Mouse (Mus musculus): ENCODE measurements around the gene Allc. TPM values are rescaled to one million over a fixed set of nuclear protein-coding genes. Genes with fewer than 3 reads are reported as not detected.

The Allc gene
- total RNA-seq, 1 experiment, result not detected

DNA sequence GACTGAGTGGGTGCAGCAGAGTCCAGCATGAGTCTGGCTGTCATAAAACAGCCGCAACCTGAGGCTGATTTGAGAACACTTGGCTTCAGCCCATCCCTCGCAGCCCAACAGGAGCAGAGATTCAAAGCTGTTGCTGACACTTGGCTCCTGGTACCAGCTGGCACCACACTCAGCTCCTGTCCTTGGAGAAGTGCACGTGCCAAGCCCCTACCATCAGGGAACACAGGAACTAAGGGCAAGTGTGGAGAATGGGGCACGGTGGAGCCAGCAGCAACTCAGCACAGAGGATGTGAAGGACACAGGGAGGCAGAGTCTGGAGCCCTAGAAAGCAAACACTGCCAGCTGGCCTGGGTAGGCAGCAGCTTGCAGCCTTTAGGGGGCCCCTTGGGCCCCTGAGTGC lies 19.9 kb upstream of the Allc start:
- Histone ChIP-seq H3K36me3 (ENCODE audit: control insufficient read depth, insufficient read depth, low read length, poor library complexity, severe bottlenecking) (no peaks in the 10 kb centered on the region), H3K27ac (ENCODE audit: insufficient read depth, low read depth, low read length, poor library complexity, severe bottlenecking) (no peak overlapping the region), H3K9me3 (ENCODE audit: control insufficient read depth, insufficient read depth, low read depth, low read length) (no peaks in the 10 kb centered on the region), H3K4me3 (ENCODE audit: insufficient read depth in 1 of 2, low read depth in 1 of 2, low read length in 2 of 2, poor library complexity in 1 of 2, severe bottlenecking in 1 of 2) (no peak overlapping the region), H3K9ac (ENCODE audit: insufficient read depth, low read depth, low read length, poor library complexity, severe bottlenecking) (no peak overlapping the region), H3K4me1 (ENCODE audit: control insufficient read depth in 2 of 2, insufficient read depth in 2 of 2, low read length in 2 of 2, poor library complexity in 1 of 2) (peaks cover 0 to 2% of the 10 kb centered on the region in 2 experiments; a peak in 1 of 4 replicates)
- in situ Hi-C loops (cut with MboI; ENCODE audit: low sequenced_read_pairs in 2 of 2, unreplicated experiment in 2 of 2), result no loop called here
- DNase-seq (ENCODE audit: low read depth, low spot score), result no peak
- no peak for TF ChIP-seq ZC3H11A (IDR thresholded peaks at IDR 0.05; ENCODE audit: borderline replicate concordance, low read depth, low read length)
- no peak for TF ChIP-seq MAFK (IDR thresholded peaks at IDR 0.05; ENCODE audit: insufficient read depth, low read depth, low read length)
- no peak for TF ChIP-seq HCFC1 (IDR thresholded peaks at IDR 0.05; ENCODE audit: borderline replicate concordance, insufficient read depth, low read length)
- TF ChIP-seq CHD2 (IDR thresholded peaks at IDR 0.05; ENCODE audit: low read depth, low read length), result no peak
- no peak for TF ChIP-seq ZNF384 (IDR thresholded peaks at IDR 0.05; ENCODE audit: low read depth, low read length)

GRCm38 (mm10) chr12:28598526-28598991 lies 16.2 kb upstream of the Allc start:
- Histone ChIP-seq H3K9ac (ENCODE audit: insufficient read depth, low read depth, low read length, poor library complexity, severe bottlenecking) (no peak overlapping the region), H3K9me3 (ENCODE audit: control insufficient read depth, insufficient read depth, low read depth, low read length) (no peaks in the 10 kb centered on the region), H3K4me1 (ENCODE audit: control insufficient read depth in 2 of 2, insufficient read depth in 2 of 2, low read length in 2 of 2, poor library complexity in 1 of 2) (peaks cover 0 to 2% of the 10 kb centered on the region in 2 experiments; a peak in 1 of 4 replicates), H3K36me3 (ENCODE audit: control insufficient read depth, insufficient read depth, low read length, poor library complexity, severe bottlenecking) (no peaks in the 10 kb centered on the region), H3K27ac (ENCODE audit: insufficient read depth, low read depth, low read length, poor library complexity, severe bottlenecking) (no peak overlapping the region), H3K4me3 (ENCODE audit: insufficient read depth in 1 of 2, low read depth in 1 of 2, low read length in 2 of 2, poor library complexity in 1 of 2, severe bottlenecking in 1 of 2) (no peak overlapping the region)
- in situ Hi-C loops (cut with MboI; ENCODE audit: low sequenced_read_pairs in 2 of 2, unreplicated experiment in 2 of 2), result no loop called here
- no peak for DNase-seq (ENCODE audit: low read depth, low spot score)
- TF ChIP-seq CHD2 (IDR thresholded peaks at IDR 0.05; ENCODE audit: low read depth, low read length), result no peak
- TF ChIP-seq MAFK (IDR thresholded peaks at IDR 0.05; ENCODE audit: insufficient read depth, low read depth, low read length), result no peak

DNA sequence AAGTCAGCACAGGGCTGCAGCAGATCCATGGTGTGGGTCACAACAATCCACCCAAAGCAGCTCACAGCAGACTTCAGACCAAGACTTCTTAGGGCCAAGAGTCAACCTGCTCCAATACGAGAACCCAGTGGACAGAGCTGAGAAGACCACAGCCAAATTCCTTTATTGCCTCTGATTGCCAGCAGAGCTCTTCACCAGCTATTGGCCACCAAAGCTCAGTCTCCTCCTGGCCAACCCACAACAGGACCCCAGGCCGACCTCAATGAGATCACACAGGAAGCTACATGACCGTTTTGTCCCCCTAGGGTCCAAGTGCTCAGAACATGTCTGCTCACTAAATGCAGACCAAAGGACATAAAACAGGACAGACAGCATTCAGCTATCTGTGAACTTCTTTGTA lies 15.8 kb upstream of the Allc start:
- no peak for DNase-seq (ENCODE audit: low read depth, low spot score)
- peaks cover 0 to 2% of the 10 kb centered on the region in 2 experiments; a peak in 1 of 4 replicates for H3K4me1 ChIP-seq (ENCODE audit: control insufficient read depth in 2 of 2, insufficient read depth in 2 of 2, low read length in 2 of 2, poor library complexity in 1 of 2)
- no peak for TF ChIP-seq MAFK (IDR thresholded peaks at IDR 0.05; ENCODE audit: insufficient read depth, low read depth, low read length)
- no peak for TF ChIP-seq ZNF384 (IDR thresholded peaks at IDR 0.05; ENCODE audit: low read depth, low read length)
- H3K9me3 ChIP-seq (ENCODE audit: control insufficient read depth, insufficient read depth, low read depth, low read length), result no peaks in the 10 kb centered on the region
- no peak overlapping the region for H3K4me3 ChIP-seq (ENCODE audit: insufficient read depth in 1 of 2, low read depth in 1 of 2, low read length in 2 of 2, poor library complexity in 1 of 2, severe bottlenecking in 1 of 2)
- H3K27ac ChIP-seq (ENCODE audit: insufficient read depth, low read depth, low read length, poor library complexity, severe bottlenecking), result no peak overlapping the region
- in situ Hi-C loops (cut with MboI; ENCODE audit: low sequenced_read_pairs in 2 of 2, unreplicated experiment in 2 of 2), result no loop called here
- H3K36me3 ChIP-seq (ENCODE audit: control insufficient read depth, insufficient read depth, low read length, poor library complexity, severe bottlenecking), result no peaks in the 10 kb centered on the region
- H3K9ac ChIP-seq (ENCODE audit: insufficient read depth, low read depth, low read length, poor library complexity, severe bottlenecking), result no peak overlapping the region

GRCm38 (mm10) chr12:28597699-28598098 lies 15.4 kb upstream of the Allc start:
- Histone ChIP-seq H3K4me3 (ENCODE audit: insufficient read depth in 1 of 2, low read depth in 1 of 2, low read length in 2 of 2, poor library complexity in 1 of 2, severe bottlenecking in 1 of 2) (no peak overlapping the region), H3K4me1 (ENCODE audit: control insufficient read depth in 2 of 2, insufficient read depth in 2 of 2, low read length in 2 of 2, poor library complexity in 1 of 2) (peaks cover 0 to 2% of the 10 kb centered on the region in 2 experiments; a peak in 1 of 4 replicates), H3K9ac (ENCODE audit: insufficient read depth, low read depth, low read length, poor library complexity, severe bottlenecking) (no peak overlapping the region), H3K36me3 (ENCODE audit: control insufficient read depth, insufficient read depth, low read length, poor library complexity, severe bottlenecking) (no peaks in the 10 kb centered on the region), H3K9me3 (ENCODE audit: control insufficient read depth, insufficient read depth, low read depth, low read length) (no peaks in the 10 kb centered on the region), H3K27ac (ENCODE audit: insufficient read depth, low read depth, low read length, poor library complexity, severe bottlenecking) (no peak overlapping the region)
- in situ Hi-C loops (cut with MboI; ENCODE audit: low sequenced_read_pairs in 2 of 2, unreplicated experiment in 2 of 2), result no loop called here
- TF ChIP-seq CHD2 (IDR thresholded peaks at IDR 0.05; ENCODE audit: low read depth, low read length) (no peak), MAFK (IDR thresholded peaks at IDR 0.05; ENCODE audit: insufficient read depth, low read depth, low read length) (no peak), ZC3H11A (IDR thresholded peaks at IDR 0.05; ENCODE audit: borderline replicate concordance, low read depth, low read length) (no peak), HCFC1 (IDR thresholded peaks at IDR 0.05; ENCODE audit: borderline replicate concordance, insufficient read depth, low read length) (no peak), ZNF384 (IDR thresholded peaks at IDR 0.05; ENCODE audit: low read depth, low read length) (no peak)
- no peak for DNase-seq (ENCODE audit: low read depth, low spot score)

- Histone ChIP-seq H3K4me3 (ENCODE audit: insufficient read depth in 1 of 2, low read depth in 1 of 2, low read length in 2 of 2, poor library complexity in 1 of 2, severe bottlenecking in 1 of 2) (no peak overlapping the region), H3K9me3 (ENCODE audit: control insufficient read depth, insufficient read depth, low read depth, low read length) (no peaks in the 10 kb centered on the region), H3K36me3 (ENCODE audit: control insufficient read depth, insufficient read depth, low read length, poor library complexity, severe bottlenecking) (no peaks in the 10 kb centered on the region), H3K4me1 (ENCODE audit: control insufficient read depth in 2 of 2, insufficient read depth in 2 of 2, low read length in 2 of 2, poor library complexity in 1 of 2) (no peaks in the 10 kb centered on the region; a peak in 1 of 4 replicates), H3K9ac (ENCODE audit: insufficient read depth, low read depth, low read length, poor library complexity, severe bottlenecking) (no peak overlapping the region), H3K27ac (ENCODE audit: insufficient read depth, low read depth, low read length, poor library complexity, severe bottlenecking) (no peak overlapping the region)
- TF ChIP-seq ZNF384 (IDR thresholded peaks at IDR 0.05; ENCODE audit: low read depth, low read length) (no peak), MAFK (IDR thresholded peaks at IDR 0.05; ENCODE audit: insufficient read depth, low read depth, low read length) (no peak), HCFC1 (IDR thresholded peaks at IDR 0.05; ENCODE audit: borderline replicate concordance, insufficient read depth, low read length) (no peak), CHD2 (IDR thresholded peaks at IDR 0.05; ENCODE audit: low read depth, low read length) (no peak), ZC3H11A (IDR thresholded peaks at IDR 0.05; ENCODE audit: borderline replicate concordance, low read depth, low read length) (no peak)
- in situ Hi-C loops (cut with MboI; ENCODE audit: low sequenced_read_pairs in 2 of 2, unreplicated experiment in 2 of 2), result no loop called here
- DNase-seq (ENCODE audit: low read depth, low spot score), result no peak
Measured at GRCm38 (mm10) chr12:28596851-28597250, 14.5 kb upstream of the Allc start.
